Mouse (Mus musculus) lung, postnatal 0 days (tissue): ENCODE measurements around the gene Nr2f1.

Source experiments
- CTCF ChIP-seq: IDR thresholded peaks from 2 replicates; pipeline ENCODE4 v1.5.1; 2016; ENCODE audit warnings: antibody characterized with exemption, mild to moderate bottlenecking
- EP300 ChIP-seq: IDR thresholded peaks from 2 replicates; pipeline ENCODE4 v1.6.1; 2016; ENCODE audit warnings: antibody characterized with exemption, mild to moderate bottlenecking, control low read depth

DNA sequence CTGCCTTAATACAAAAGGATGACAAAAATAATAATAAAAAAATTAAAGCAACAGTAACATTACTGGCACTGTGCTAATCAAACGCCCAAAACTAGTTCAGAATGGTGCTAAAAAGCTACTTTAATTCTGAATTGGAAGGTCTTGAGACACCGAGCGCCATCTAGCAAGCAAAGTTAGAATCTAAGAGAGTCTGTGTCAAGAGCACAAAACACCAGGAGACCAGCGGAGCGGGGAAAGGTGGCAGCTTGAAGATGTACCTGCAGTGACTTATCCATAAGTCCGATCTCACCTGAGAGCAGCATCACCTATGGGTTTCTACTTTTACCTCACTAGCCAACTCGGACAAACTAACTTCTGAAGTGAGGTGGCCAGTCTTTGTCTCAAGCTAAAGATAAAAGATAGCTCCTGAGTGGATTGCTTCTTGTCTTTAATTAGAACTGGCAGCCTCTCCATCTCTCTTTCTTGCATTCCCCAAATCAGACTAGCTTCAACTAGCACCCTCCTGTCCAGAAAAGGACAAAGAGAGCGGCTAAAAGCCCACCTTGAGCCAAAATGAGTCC is 23.7 kb downstream of the Nr2f1 start:
- TF ChIP-seq CTCF (peak; percentile 60), EP300 (no peak)
